Mouse (Mus musculus): ENCODE measurements around the gene Gm43738. TPM values are rescaled to one million over a fixed set of nuclear protein-coding genes. Genes with fewer than 3 reads are reported as not detected.

Gene Gm43738
- total and polyA plus RNA-seq, 2 experiments from 2014 or later, result not detected

DNA sequence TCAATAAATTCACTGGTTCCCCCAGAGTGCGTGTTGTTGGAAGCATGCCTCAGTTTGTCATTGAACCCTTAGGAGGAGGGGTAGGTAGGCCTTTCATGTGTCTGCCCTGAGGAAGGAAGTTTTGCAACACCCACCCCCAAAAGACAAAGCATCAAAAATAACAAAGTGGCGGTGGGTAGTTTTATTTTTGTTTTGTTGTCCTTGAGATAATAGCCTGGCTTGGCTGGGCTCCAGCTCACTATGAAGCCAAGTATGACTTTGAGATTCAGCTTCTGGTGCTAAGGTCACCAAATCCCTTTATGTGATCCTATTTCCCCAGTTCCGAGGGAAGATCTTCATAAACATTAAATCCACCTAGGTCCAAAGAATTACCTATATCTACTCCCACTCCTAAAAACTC, 23.3 kb upstream of the Gm43738 start:
- Histone ChIP-seq H3K4me1 (ENCODE audit: insufficient read depth, low read length) (no peaks in the 10 kb centered on the region), H3K27me3 (ENCODE audit: insufficient read depth, low read length) (no peaks in the 10 kb centered on the region), H3K27ac (no peak overlapping the region), H3K4me2 (ENCODE audit: low read depth, low read length) (no peak overlapping the region), H3K9ac (replicated peaks; ENCODE audit: low read length) (no peak overlapping the region), H3K9me3 (ENCODE audit: low read length) (no peaks in the 10 kb centered on the region), H3K4me3 (ENCODE audit: low read length) (no peak overlapping the region), H3K36me3 (ENCODE audit: insufficient read depth, low read length) (no peaks in the 10 kb centered on the region)
- 61% methylated on average over 3 of the region's 3 CpGs for WGBS
- TF ChIP-seq CTCF (IDR thresholded peaks at IDR 0.05; ENCODE audit: low read depth), result no peak
- ATAC-seq (no peak), DNase-seq (ENCODE audit: low spot score) (no peak)

- no peak for DNase-seq (ENCODE audit: low spot score)
- no peak for ATAC-seq
Measured at GRCm38 (mm10) chr3:89123313-89123712, 22.4 kb upstream of the Gm43738 start.

GRCm38 (mm10) chr3:89115522-89115921, 14.6 kb upstream of the Gm43738 start:
- H3K36me3 ChIP-seq (ENCODE audit: insufficient read depth, low read length), result no peaks in the 10 kb centered on the region
- H3K9me3 ChIP-seq (ENCODE audit: low read length), result no peaks in the 10 kb centered on the region
- no peak overlapping the region for H3K27ac ChIP-seq
- WGBS, result 9% methylated on average over 2 of the region's 2 CpGs
- H3K4me2 ChIP-seq (ENCODE audit: low read depth, low read length), result no peak overlapping the region
- H3K27me3 ChIP-seq (ENCODE audit: insufficient read depth, low read length), result no peaks in the 10 kb centered on the region
- TF ChIP-seq CTCF (IDR thresholded peaks at IDR 0.05; ENCODE audit: low read depth), result peak; percentile 61
- peak; percentile 30 for DNase-seq (ENCODE audit: low spot score)
- H3K4me3 ChIP-seq (ENCODE audit: low read length), result no peak overlapping the region
- H3K9ac ChIP-seq (replicated peaks; ENCODE audit: low read length), result no peak overlapping the region
- no peaks in the 10 kb centered on the region for H3K4me1 ChIP-seq (ENCODE audit: insufficient read depth, low read length)
- ATAC-seq, result no peak

More at GRCm38 (mm10) chr3:89123313-89123712, 22.4 kb upstream of the Gm43738 start:
- 80% methylated on average over 2 of the region's 2 CpGs for WGBS
- H3K4me2 ChIP-seq (ENCODE audit: low read depth, low read length), result no peak overlapping the region
- TF ChIP-seq CTCF (IDR thresholded peaks at IDR 0.05; ENCODE audit: low read depth), result no peak
- H3K9me3 ChIP-seq (ENCODE audit: low read length), result no peaks in the 10 kb centered on the region
- H3K27me3 ChIP-seq (ENCODE audit: insufficient read depth, low read length), result no peaks in the 10 kb centered on the region
- H3K4me3 ChIP-seq (ENCODE audit: low read length), result no peak overlapping the region
- H3K4me1 ChIP-seq (ENCODE audit: insufficient read depth, low read length), result no peaks in the 10 kb centered on the region
- no peak overlapping the region for H3K27ac ChIP-seq
- no peak overlapping the region for H3K9ac ChIP-seq (replicated peaks; ENCODE audit: low read length)
- H3K36me3 ChIP-seq (ENCODE audit: insufficient read depth, low read length), result no peaks in the 10 kb centered on the region

DNA sequence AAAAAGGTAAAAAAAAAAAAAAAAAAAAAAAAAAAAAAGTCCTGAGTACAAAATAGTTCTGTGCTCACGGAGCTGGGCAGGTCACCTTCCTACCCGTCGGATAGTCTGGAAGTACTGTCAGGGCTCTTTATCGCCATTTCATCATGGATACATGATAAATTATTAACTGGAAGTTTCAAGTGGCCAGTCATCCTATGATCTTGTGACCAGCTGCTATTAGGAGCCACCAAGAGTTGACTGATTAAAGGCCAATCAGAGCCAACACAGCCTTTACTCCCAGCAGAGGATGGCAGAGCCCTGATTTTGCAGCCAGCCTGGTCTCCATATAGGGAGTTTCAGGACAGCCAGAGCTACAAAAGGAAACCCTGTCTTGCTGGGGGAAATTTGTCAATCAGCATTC, 12.2 kb upstream of the Gm43738 start:
- Histone ChIP-seq H3K4me2 (ENCODE audit: low read depth, low read length) (no peak overlapping the region), H3K4me3 (ENCODE audit: low read length) (no peak overlapping the region), H3K9ac (replicated peaks; ENCODE audit: low read length) (no peak overlapping the region), H3K27me3 (ENCODE audit: insufficient read depth, low read length) (no peaks in the 10 kb centered on the region), H3K27ac (no peak overlapping the region), H3K36me3 (ENCODE audit: insufficient read depth, low read length) (no peaks in the 10 kb centered on the region), H3K4me1 (ENCODE audit: insufficient read depth, low read length) (no peaks in the 10 kb centered on the region), H3K9me3 (ENCODE audit: low read length) (no peaks in the 10 kb centered on the region)
- whole genome bisulfite sequencing, result 85% methylated on average over 4 of the region's 4 CpGs
- no peak for DNase-seq (ENCODE audit: low spot score)
- TF ChIP-seq CTCF (IDR thresholded peaks at IDR 0.05; ENCODE audit: low read depth), result no peak
- ATAC-seq, result no peak

- H3K27ac ChIP-seq, result no peak overlapping the region
- no peak for ATAC-seq
- H3K4me2 ChIP-seq (ENCODE audit: low read depth, low read length), result no peak overlapping the region
- WGBS, result 77% methylated on average over 1 of the region's 1 CpGs
- H3K4me1 ChIP-seq (ENCODE audit: insufficient read depth, low read length), result no peaks in the 10 kb centered on the region
- no peaks in the 10 kb centered on the region for H3K9me3 ChIP-seq (ENCODE audit: low read length)
- H3K27me3 ChIP-seq (ENCODE audit: insufficient read depth, low read length), result no peaks in the 10 kb centered on the region
- no peak overlapping the region for H3K4me3 ChIP-seq (ENCODE audit: low read length)
- no peak for DNase-seq (ENCODE audit: low spot score)
- no peak for TF ChIP-seq CTCF (IDR thresholded peaks at IDR 0.05; ENCODE audit: low read depth)
- no peak overlapping the region for H3K9ac ChIP-seq (replicated peaks; ENCODE audit: low read length)
- no peaks in the 10 kb centered on the region for H3K36me3 ChIP-seq (ENCODE audit: insufficient read depth, low read length)
Measured at GRCm38 (mm10) chr3:89108146-89108545, 7.2 kb upstream of the Gm43738 start.

DNA sequence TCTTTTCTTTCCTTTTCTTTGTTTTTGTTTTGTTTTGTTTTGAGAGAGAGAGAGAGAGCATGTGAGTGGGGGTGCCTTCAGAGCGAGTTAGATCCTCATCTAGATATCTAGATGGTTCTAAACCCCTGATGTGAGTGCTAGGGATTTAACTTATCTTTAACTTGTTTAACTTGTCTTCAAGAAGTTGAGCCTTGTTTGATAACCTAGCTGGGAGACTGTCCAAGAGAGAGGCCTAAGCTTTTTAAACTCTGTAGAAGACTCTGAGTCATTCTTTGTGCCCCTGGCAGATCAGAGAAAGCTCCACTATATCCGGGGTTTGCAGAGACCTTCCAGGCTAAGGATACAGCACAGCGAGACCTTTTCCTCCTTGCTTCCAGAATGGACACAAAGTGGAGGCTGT, 6.6 kb upstream of the Gm43738 start:
- no peak for TF ChIP-seq CTCF (IDR thresholded peaks at IDR 0.05; ENCODE audit: low read depth)
- H3K4me3 ChIP-seq (ENCODE audit: low read length), result no peak overlapping the region
- H3K27me3 ChIP-seq (ENCODE audit: insufficient read depth, low read length), result no peaks in the 10 kb centered on the region
- H3K36me3 ChIP-seq (ENCODE audit: insufficient read depth, low read length), result no peaks in the 10 kb centered on the region
- no peak overlapping the region for H3K27ac ChIP-seq
- H3K4me1 ChIP-seq (ENCODE audit: insufficient read depth, low read length), result no peaks in the 10 kb centered on the region
- DNase-seq (ENCODE audit: low spot score) (no peak), ATAC-seq (no peak)
- H3K4me2 ChIP-seq (ENCODE audit: low read depth, low read length), result no peak overlapping the region
- no peak overlapping the region for H3K9ac ChIP-seq (replicated peaks; ENCODE audit: low read length)
- 69% methylated on average over 3 of the region's 3 CpGs for WGBS
- no peaks in the 10 kb centered on the region for H3K9me3 ChIP-seq (ENCODE audit: low read length)

- H3K4me3 ChIP-seq (ENCODE audit: low read length), result no peak overlapping the region
- TF ChIP-seq CTCF (IDR thresholded peaks at IDR 0.05; ENCODE audit: low read depth), result no peak
- no peaks in the 10 kb centered on the region for H3K9me3 ChIP-seq (ENCODE audit: low read length)
- no peak overlapping the region for H3K27ac ChIP-seq
- H3K9ac ChIP-seq (replicated peaks; ENCODE audit: low read length), result no peak overlapping the region
- H3K27me3 ChIP-seq (ENCODE audit: insufficient read depth, low read length), result no peaks in the 10 kb centered on the region
- DNase-seq (ENCODE audit: low spot score), result no peak
- ATAC-seq, result no peak
- no peaks in the 10 kb centered on the region for H3K36me3 ChIP-seq (ENCODE audit: insufficient read depth, low read length)
- H3K4me1 ChIP-seq (ENCODE audit: insufficient read depth, low read length), result no peaks in the 10 kb centered on the region; the same call in 1 of the 2 replicates
- H3K4me2 ChIP-seq (ENCODE audit: low read depth, low read length), result no peak overlapping the region
Measured at GRCm38 (mm10) chr3:89106881-89107280, 6.0 kb upstream of the Gm43738 start.
